Mouse (Mus musculus) c-Kit-positive CD71-positive TER-119-negative erythroid progenitor cells, embryonic 14.5 days (primary cell): ENCODE measurements around the gene Rgn.
A peak's percentile ranks its signal among the peaks of the same experiment; 100 is the strongest.

Experiments
- DNase-seq: peaks from one replicate; pipeline ENCODE4 v3.0.0-alpha.2; 2013; ENCODE audit warnings: low read depth

Gene Rgn

DNA sequence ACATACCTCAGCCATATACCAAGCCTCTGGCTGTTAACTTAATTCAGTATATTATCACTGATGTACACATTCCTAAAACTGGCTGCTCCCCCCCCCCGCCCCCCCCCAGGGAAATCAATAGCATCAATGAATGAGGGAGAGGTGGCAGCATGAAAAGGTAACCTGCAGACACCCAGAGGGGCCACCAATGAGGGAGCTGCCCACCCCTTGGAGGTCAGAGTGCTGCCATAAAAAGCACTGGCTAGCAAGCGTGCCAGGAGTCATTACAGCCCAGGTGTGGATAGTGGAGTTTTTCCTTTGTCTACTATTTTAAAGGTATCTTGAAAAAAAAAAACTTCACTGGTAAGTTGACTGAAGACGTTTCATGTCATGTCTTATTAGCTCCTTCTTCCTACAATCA, at the start of gene Rgn:
TSS of gene Rgn (plus strand) at position 256 of the 400 bp plus-strand sequence.
- no peak for DNase-seq

DNA sequence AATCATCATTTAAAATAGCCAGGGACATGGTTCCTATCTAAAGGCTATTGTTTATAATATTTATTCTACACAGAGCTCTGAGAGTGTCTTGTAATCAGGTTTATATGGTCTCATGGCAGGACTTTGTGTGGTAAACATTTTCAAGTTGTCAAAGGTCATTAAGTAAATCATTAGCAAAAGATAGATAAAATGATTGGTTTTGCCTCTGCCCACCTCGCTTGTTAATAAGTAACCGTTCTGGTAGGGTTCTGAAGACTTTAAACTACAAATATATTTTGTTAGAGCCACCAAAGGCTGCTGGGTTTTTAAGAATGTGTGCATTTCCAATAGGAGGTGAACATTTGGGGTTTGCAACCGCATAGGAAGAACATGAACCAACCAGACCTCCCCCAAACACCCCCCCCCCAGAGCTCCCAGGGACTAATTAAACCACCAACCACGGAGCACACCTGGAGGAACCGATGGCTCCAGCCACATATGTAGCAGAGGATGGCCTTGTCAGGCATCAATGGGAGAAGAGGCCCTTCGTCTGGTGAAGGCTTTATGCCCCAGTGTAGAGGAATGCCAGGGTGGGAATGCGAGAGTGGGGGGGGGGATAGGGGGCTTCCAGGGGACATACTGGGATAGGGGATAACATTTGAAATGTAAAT, 29.2 kb upstream of the Rgn start:
- no peak for DNase-seq

DNA sequence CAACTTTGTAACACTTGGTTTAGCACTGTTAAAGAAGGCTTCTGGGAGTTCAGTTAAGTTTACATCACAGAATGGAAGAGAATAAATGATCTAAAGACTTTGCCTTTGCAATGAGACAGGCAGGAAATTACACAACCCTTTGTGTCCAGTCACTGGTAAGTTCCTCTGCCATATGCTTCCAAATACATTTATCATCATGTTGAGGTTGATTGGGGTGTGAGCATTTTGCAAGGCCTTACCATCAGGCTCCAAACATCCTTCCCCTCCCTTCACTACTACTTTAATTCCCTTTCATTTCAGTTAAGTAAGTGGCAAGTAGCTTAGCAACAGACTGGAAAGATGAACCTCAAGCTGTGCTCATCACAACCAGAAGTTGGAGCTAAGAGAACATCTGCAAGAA, 28.0 kb upstream of the Rgn start:
- DNase-seq = no peak

DNA sequence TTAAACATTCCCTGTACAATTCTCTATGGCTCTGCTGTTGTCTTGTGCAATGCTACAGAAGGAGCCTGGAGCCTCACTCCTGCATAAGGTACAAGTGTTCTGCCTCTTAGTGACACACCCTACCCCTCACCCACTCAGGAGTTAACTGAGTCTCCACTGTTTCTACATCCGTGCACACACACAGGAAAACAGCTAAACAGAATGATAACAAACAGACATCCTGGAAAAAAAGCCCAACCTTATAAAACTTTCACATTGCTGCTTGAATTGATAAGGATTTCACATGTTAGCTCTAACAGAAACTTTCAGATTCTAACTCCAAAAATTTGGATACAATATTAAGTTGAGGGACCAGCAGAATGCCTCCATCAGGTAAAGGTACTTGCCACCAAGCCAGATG, 17.0 kb upstream of the Rgn start:
- no peak for DNase-seq

DNA sequence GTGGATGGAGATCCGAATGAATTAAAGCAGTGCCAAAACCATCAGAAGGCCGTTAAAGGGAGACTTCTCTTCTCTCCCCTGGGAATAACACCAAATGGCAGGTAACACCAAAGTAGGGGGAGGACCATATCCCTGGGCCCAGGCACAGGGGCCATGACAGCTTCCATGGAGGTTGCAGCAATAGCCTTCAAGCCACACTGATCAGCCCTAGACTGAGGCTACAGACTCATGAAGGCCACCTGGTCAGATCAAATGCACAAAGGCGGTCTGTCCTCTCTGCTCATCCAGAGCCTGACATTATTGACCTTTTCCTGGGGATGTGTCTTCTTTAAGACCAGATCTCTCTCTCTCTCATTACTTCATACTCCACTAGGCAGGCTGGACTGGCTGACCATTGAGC, 5.7 kb upstream of the Rgn start:
- DNase-seq = no peak

DNA sequence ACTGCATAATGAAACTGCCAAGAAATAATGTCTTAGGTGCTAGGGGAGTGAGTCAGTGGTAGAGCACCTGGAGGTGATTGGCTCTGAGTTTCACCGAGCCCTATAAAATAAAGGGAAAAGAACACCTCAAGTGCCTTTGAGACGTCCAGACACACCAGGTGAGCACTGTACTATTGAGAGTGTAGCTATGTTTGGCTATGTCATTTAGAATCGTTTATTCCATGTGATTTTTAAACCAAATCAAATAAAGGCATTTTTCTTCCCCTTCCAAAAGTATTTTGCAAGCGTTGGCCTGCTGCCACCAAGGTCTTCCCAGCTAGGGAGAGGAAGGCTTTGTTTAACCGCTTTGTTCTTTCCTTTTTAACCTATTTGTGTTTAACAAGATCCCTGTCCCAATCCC, 2.0 kb upstream of the Rgn start:
- DNase-seq = no peak

DNA sequence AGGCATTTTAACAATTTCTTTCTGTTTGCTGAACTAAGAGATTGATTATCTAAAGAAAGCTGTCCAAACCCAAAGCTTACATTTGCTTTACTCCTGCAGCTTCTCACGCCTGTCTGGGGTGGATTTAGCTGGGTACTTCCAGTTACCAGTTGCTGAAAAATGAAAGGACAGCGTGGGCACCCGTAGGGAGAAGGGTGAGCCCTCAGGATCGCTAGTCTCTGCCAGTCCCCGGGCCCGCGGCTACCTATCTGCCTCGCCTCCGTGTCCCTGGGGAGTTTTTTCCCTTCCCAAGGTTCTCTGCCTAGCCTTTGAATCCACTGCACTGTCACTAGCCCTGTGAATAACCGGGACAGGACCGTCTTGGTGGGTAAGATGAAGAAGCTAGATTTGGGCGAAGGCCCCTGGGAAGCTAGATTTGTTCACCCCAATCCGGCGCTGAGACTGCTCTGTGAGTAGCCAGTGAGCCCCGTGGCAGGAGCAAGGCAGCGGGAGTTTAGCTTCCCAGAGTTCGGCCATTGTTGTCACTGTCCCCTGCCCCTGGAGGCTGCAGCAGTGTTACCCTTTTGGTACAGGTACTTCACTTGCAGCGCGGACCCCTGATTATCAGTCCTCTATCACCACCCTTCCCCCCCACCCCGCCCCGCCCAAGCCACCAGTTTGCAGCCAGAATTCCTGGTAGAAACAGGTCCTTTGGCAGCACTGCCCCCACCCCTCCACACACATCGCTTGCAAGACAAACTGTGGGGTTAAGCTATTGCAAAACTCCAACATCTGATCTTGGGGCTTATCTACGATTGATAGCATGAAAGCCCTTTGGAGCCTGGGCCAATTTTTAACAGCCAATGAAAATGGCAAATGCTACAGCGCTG, 1.3 kb upstream of the Rgn start:
- no peak for DNase-seq

DNA sequence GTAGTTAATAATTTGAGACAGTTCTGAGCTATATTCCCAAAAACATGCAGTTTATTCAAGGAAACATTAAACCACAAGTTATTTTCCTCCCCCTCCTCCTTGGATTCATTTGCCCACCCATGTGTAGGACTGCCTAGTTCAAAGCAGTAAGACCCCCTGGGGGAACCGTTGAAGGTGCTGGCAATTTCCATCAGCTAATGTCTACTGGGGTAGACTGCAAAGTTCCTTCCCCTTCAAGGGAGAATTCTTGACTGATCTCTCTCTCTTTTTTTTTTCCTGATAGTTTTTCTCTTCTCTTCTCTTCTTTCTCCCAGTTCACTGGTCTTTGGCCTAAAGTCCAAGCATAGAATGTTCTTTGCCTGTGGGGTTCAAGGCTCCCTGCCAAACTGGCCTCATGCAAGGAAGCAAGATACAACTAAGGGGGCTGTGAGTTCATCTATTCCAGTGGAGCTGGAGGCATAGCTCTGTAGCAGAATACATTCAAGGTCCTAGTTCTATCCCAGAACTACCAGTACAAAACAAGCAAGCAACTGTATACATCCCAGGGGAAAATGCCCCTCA, 627 bp upstream of the Rgn start:
- DNase-seq = no peak

DNA sequence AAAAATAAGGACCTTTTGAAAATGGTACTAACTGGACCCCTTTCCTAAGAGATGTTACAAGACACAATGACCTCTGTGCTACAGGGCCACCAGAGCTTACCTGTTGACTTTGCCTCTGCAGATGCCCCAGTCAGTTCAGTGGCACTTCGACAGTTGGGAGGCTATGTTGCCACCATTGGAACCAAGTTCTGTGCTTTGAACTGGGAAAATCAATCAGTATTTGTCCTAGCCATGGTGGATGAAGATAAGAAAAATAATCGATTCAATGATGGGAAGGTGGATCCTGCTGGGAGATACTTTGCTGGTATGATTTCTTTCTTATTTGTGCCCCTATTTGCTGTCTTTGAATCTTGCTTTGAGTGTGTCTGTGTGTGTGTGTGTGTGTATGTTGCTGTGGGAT, 2.6 kb downstream of the Rgn start:
- DNase-seq = no peak

DNA sequence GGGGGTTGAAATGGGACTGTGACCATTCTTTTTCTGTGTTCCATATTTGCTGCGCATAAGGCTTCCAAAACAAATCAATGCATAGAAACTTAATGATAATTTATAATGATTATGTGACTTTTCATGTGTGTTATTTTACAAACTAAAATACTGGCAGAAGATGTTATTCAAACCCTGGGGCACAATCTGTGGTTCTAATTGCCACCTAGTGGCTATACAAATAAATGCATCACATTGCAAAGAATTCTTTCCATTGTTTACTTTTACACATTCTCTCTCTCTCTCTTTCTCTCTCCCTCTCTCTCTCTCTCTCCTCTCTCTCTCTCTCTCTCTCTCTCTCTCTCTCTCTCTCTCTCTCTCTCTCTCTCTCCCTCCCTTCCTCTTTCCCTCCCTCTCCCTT, 12.3 kb downstream of the Rgn start:
- no peak for DNase-seq

DNA sequence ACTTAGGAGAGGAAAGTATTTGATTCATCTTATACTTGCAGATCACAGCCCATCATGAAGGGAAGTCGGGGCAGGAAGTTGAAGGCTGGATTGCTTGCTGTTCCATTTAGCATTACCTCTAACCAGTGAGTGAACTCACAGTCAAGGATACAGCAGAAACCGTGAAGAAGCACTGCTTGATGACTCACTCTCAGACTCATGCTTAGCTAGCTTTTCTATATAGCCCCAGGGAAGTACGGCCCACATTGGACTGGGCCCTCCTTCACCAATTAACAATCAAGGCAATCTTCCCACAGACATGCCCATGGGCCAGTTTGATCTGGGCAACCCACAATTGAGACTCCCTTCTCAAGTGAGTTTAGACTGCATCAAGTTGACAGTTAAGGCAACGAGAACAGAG, 14.4 kb downstream of the Rgn start:
- DNase-seq = no peak

DNA sequence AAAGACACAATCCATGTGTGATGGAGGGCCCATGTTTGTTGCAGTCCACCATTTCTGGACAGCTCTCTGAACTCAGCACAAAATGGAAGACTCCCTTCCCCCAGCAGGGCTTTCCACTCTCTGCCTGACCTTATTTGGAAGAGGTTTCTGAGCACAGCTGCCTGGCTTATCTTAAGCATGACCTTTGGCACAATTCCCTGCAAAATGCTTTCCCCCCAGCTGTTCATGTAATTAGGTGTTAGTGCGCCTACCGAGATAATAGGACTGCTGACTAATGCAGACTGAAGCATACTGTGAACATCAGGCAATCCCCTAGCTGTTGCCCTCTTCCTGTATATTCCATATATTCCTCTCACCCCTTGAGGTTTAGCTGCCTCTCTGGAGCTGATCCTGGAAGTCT, 21.4 kb downstream of the Rgn start:
- peak; percentile 29 for DNase-seq

DNA sequence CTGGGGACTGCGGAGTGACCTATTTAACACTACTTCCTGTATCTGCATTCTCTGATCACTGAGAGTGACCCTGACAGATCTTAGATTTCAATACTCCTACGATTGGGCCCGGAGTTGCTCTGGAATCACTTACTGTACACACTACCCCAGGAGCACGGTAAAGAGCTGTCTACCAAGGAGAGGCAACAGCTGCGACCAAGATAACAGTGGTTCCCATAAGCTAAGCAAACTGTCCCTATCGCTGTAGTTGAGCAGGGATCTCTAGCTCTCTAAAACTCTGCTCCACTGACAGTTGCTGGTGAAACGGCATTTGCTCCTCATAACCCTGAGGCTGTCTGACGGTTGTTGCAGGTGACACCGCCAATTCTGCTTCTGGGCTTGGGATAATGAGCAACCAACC, 23.1 kb downstream of the Rgn start:
- no peak for DNase-seq

DNA sequence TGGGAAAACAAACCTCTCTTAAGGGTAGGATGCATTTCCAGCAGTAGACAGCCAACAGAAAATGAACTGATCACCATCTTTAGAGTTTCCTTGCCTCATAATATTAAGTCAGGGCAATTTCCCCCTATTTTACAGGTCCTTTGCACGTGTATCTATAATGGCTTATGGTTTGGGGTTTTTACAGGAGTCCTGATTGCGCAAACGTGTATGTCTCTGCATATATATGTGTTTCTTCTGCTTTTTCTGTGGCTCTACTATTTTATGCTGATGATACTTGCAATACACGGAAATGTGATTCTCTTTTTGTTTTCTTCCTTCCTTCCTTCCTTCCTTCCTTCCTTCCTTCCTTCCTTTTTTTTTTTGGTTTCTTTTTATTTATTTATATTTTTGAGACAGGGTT, 24.3 kb downstream of the Rgn start:
- no peak for DNase-seq

DNA sequence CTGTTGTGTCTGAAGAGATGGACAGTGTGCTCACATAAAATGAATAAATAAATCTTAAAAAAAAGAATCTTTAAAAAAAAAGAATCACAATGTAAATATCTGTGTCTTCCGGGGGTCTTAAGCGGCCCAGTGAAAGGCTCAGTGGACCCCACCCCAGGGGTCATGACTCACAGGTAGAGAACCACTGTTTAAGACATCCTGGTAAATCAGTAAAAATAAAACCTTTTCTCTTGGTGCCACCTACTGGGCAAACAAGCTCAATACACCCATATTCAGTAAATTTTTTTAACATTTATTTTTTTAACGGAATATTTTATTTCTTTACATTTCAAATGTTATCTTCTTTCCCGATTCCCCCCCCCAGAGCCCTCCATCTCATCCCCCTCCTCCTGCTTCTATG, 38.4 kb downstream of the Rgn start:
- DNase-seq = no peak

DNA sequence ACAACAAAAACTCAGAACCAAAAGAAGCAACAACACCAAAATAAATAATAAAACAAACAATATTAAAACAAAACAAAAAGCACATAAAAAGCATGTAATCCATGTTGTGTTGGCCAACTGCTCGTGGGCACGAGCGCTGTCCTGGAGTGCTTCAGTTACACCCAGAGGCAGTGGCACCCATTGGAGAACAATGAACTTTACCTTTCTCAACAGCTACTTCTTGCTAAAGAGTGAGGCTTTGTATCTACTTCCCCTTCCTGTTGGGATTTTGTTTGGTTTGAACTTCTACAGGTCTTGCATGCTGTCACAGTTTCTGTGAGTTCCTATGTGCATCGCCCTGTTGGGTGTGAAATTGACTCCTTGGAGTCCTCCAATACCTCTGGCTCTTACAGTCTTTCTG, 58.9 kb downstream of the Rgn start:
- no peak for DNase-seq
